Mouse (Mus musculus) kidney, embryonic 14.5 days (tissue): ENCODE results near the gene Dnaja1. TPM values are rescaled to one million over a fixed set of nuclear protein-coding genes. Genes with fewer than 3 reads are reported as not detected.
A peak's percentile ranks its signal among the peaks of the same experiment; 100 is the strongest.

Experiments
- ATAC-seq: fragments of 200-750 bp; cut with Nextera tagmentation; 2 replicates; pipeline ENCODE4 v1.8.0; 2017; ENCODE audit warnings: moderate number of reproducible peaks, mild to moderate bottlenecking, moderate TSS enrichment, moderate library complexity; ENCODE audit not compliant: low FRiP score, low TSS enrichment
- H3K27ac ChIP-seq: fragments of 300-500 bp; sonication (generic); 2 replicates; pipeline ENCODE4 v1.5.1; 2014; ENCODE audit warnings: low read depth, mild to moderate bottlenecking, low read length, moderate library complexity, mixed read lengths
- H3K27me3 ChIP-seq: fragments of 300-500 bp; sonication (generic); 2 replicates; pipeline ENCODE4 v1.6.1; 2014; ENCODE audit warnings: mild to moderate bottlenecking, low read length; ENCODE audit not compliant: control insufficient read depth, insufficient read depth
- H3K36me3 ChIP-seq: fragments of 300-500 bp; sonication (generic); 2 replicates; pipeline ENCODE4 v1.6.1; 2014; ENCODE audit warnings: low read length, mixed read lengths; ENCODE audit not compliant: control insufficient read depth, insufficient read depth
- H3K4me1 ChIP-seq: fragments of 300-500 bp; sonication (generic); 2 replicates; pipeline ENCODE4 v1.6.1; 2014; ENCODE audit warnings: low read length, mixed read lengths; ENCODE audit not compliant: control insufficient read depth, insufficient read depth
- H3K4me2 ChIP-seq: fragments of 300-500 bp; sonication (generic); replicated peaks from 2 replicates; pipeline ENCODE4 v1.6.1; 2014; ENCODE audit warnings: low read depth, mild to moderate bottlenecking, low read length
- H3K4me3 ChIP-seq: fragments of 300-500 bp; sonication (generic); 2 replicates; pipeline ENCODE4 v1.5.1; 2014; ENCODE audit warnings: mild to moderate bottlenecking, low read length
- H3K9ac ChIP-seq: fragments of 300-500 bp; sonication (generic); 2 replicates; pipeline ENCODE4 v1.6.1; 2014; ENCODE audit warnings: low read depth, mild to moderate bottlenecking, low read length, moderate library complexity
- H3K9me3 ChIP-seq: fragments of 300-500 bp; sonication (generic); 2 replicates; pipeline ENCODE4 v1.6.1; 2016; ENCODE audit warnings: low read length; ENCODE audit not compliant: control insufficient read depth
- WGBS: fragments of 180-500 bp; shearing (Covaris S2); extraction: QIAGEN DNeasy Blood & Tissue Kit; methylation state at CpG from one replicate; pipeline ENCODE4 v1.1.7; 2014; 5-methylcytosine and 5-hydroxymethylcytosine counted together
- polyA plus RNA-seq: library from polyadenylated mRNA; unstranded; fragments of >200 nt; fragmentation: Nextera tagmentation; extraction: Ambion mirVana; gene quantifications from 2 replicates; pipeline ENCODE4 v1.2.1, GENCODE M21; 2014

Dnaja1 gene
- polyA plus RNA-seq, 1 experiment from 2014 or later, result 497 TPM

GRCm38 (mm10) chr4:40697059-40697458 is 24.9 kb upstream of the Dnaja1 start:
- no peak for ATAC-seq

DNA sequence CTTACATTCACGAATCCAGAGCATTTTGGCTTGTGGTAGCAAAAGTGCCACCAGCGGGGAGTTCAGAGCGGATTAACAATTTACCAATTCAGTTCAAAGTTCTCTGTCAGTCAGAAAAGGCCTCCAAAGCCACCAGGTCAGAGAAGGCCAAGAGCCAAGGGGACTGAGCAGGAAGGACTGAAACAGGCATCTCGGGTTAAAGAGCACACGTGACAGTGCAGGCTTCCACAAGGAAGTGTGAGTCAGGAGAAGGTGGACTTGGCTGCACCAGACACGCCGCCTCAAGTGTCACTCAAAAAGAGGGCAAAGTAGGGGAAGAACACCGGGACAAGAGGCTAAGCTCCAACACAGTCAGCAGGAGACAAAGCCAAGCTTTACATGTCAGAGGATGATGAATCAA is 21.7 kb upstream of the Dnaja1 start:
- no peaks in the 10 kb centered on the region for H3K9me3 ChIP-seq
- H3K27ac ChIP-seq, result peak overlapping the region; percentile 14; the same call in 1 of the 2 replicates
- H3K4me2 ChIP-seq, result no peak overlapping the region
- H3K27me3 ChIP-seq, result no peaks in the 10 kb centered on the region
- WGBS, result 77% methylated on average over 8 of the region's 8 CpGs
- peaks cover 8% of the 10 kb centered on the region; the same call in 1 of the 2 replicates for H3K4me1 ChIP-seq
- H3K36me3 ChIP-seq, result peaks cover 9% of the 10 kb centered on the region
- H3K9ac ChIP-seq, result no peak overlapping the region
- no peak overlapping the region for H3K4me3 ChIP-seq
- no peak for ATAC-seq

More at GRCm38 (mm10) chr4:40697059-40697458, 24.9 kb upstream of the Dnaja1 start:
- Histone ChIP-seq H3K27me3 (no peaks in the 10 kb centered on the region), H3K4me3 (no peak overlapping the region), H3K9ac (no peak overlapping the region), H3K9me3 (no peaks in the 10 kb centered on the region), H3K27ac (no peak overlapping the region), H3K36me3 (peaks cover 38% of the 10 kb centered on the region), H3K4me2 (no peak overlapping the region), H3K4me1 (peaks cover under 1% of the 10 kb centered on the region; the same call in 1 of the 2 replicates)
- WGBS, result 87% methylated on average over 7 of the region's 7 CpGs

GRCm38 (mm10) chr4:40701796-40702195 is 20.2 kb upstream of the Dnaja1 start:
- peak overlapping the region; percentile 98 for H3K27ac ChIP-seq
- H3K4me3 ChIP-seq, result peak overlapping the region; percentile 66
- H3K9ac ChIP-seq, result no peak overlapping the region
- H3K9me3 ChIP-seq, result no peaks in the 10 kb centered on the region
- ATAC-seq, result no peak
- H3K4me1 ChIP-seq, result peaks cover 8% of the 10 kb centered on the region; the same call in 1 of the 2 replicates
- no peaks in the 10 kb centered on the region for H3K27me3 ChIP-seq
- WGBS, result 84% methylated on average over 3 of the region's 3 CpGs
- H3K4me2 ChIP-seq, result peak overlapping the region; percentile 73
- H3K36me3 ChIP-seq, result no peaks in the 10 kb centered on the region

- WGBS, result under 1% methylated on average over 42 of the region's 42 CpGs
- H3K4me1 ChIP-seq, result peaks cover 8% of the 10 kb centered on the region; the same call in 1 of the 2 replicates
- H3K9ac ChIP-seq, result peak within 1 kb of the TSS; percentile 68
- ATAC-seq, result peak; percentile 93
- H3K9me3 ChIP-seq, result no peaks in the 10 kb centered on the region
- no peaks in the 10 kb centered on the region for H3K27me3 ChIP-seq
- no peaks in the 10 kb centered on the region for H3K36me3 ChIP-seq
- peak within 1 kb of the TSS; percentile 98 for H3K27ac ChIP-seq
- H3K4me2 ChIP-seq, result peak within 1 kb of the TSS; percentile 73
- H3K4me3 ChIP-seq, result peak within 1 kb of the TSS; percentile 66
Observed at GRCm38 (mm10) chr4:40702797-40703709, 18.9 kb upstream of the Dnaja1 start, which contains the start of gene Aptx. Gene Aptx (minus strand): TSS chr4:40703194.

DNA sequence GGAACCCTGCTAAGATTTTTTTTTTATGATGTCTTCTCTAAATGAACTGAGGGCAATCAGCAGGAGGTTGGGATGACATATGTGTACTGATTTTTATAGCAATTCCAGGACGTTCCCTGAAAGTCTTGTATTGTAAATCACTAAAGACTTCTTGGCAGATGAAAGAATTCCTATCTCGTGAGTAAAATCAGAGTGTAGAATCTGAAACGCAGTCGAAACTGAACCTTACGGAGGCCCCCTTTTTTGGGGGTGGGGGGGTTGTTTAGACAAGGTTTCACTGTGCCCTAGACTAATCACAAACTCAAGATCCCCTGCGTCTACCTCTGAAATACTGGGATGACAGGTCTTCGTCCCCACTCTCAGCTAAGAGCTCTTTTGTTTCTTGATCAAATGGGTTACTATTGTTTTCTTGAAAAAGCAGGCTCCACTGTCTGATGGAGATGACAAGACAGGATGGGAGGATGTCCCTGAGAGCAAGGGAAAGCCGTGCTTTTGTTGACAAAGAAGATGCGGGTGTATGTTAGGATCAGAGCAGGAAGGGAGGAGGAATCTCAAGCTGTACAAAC is 18.2 kb upstream of the Dnaja1 start:
- Histone ChIP-seq H3K4me1 (peaks cover 8% of the 10 kb centered on the region; the same call in 1 of the 2 replicates), H3K4me3 (peak overlapping the region; percentile 66), H3K9me3 (no peaks in the 10 kb centered on the region), H3K27me3 (no peaks in the 10 kb centered on the region), H3K36me3 (no peaks in the 10 kb centered on the region), H3K4me2 (peak overlapping the region; percentile 58), H3K27ac (peak overlapping the region; percentile 98), H3K9ac (peak overlapping the region; percentile 68; the same call in 1 of the 2 replicates)
- WGBS, result 22% methylated on average over 9 of the region's 9 CpGs
- ATAC-seq, result no peak

GRCm38 (mm10) chr4:40717141-40717540 is 4.8 kb upstream of the Dnaja1 start:
- no peaks in the 10 kb centered on the region for H3K9me3 ChIP-seq
- peaks cover 13% of the 10 kb centered on the region; the same call in 1 of the 2 replicates for H3K4me1 ChIP-seq
- no peak overlapping the region for H3K4me2 ChIP-seq
- ATAC-seq, result no peak
- no peak overlapping the region for H3K9ac ChIP-seq
- WGBS, result 93% methylated on average over 3 of the region's 3 CpGs
- H3K27me3 ChIP-seq, result no peaks in the 10 kb centered on the region
- H3K36me3 ChIP-seq, result no peaks in the 10 kb centered on the region
- H3K4me3 ChIP-seq, result no peak overlapping the region
- H3K27ac ChIP-seq, result no peak overlapping the region

DNA sequence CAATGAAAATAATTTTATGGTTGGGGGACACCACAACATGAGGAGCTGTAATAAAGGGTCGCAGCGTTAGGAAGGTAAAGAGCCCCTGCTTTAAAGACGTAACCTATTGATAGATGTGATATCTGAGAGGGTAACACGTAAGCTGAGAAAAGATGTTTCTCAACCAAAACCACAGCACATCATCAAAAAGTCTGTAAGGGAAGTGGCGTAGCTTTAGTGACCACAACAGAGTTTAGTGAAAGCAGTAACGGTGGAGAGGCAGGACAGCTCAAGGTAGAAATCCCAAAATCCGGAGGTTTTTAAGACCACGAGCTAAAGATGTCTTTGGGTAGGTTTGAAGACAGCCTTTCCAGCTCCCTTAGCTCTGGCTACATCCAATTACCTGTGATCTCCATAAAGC is 1.0 kb upstream of the Dnaja1 start:
- H3K27me3 ChIP-seq, result no peaks in the 10 kb centered on the region
- peaks cover 21% of the 10 kb centered on the region for H3K36me3 ChIP-seq
- H3K4me1 ChIP-seq, result peaks cover 26% of the 10 kb centered on the region; the same call in 1 of the 2 replicates
- no peak overlapping the region for H3K9ac ChIP-seq
- H3K4me3 ChIP-seq, result no peak overlapping the region
- 94% methylated on average over 8 of the region's 8 CpGs for WGBS
- no peaks in the 10 kb centered on the region for H3K9me3 ChIP-seq
- H3K27ac ChIP-seq, result peak overlapping the region; percentile 99
- no peak for ATAC-seq
- H3K4me2 ChIP-seq, result peak overlapping the region; percentile 62; the same call in 1 of the 2 replicates

DNA sequence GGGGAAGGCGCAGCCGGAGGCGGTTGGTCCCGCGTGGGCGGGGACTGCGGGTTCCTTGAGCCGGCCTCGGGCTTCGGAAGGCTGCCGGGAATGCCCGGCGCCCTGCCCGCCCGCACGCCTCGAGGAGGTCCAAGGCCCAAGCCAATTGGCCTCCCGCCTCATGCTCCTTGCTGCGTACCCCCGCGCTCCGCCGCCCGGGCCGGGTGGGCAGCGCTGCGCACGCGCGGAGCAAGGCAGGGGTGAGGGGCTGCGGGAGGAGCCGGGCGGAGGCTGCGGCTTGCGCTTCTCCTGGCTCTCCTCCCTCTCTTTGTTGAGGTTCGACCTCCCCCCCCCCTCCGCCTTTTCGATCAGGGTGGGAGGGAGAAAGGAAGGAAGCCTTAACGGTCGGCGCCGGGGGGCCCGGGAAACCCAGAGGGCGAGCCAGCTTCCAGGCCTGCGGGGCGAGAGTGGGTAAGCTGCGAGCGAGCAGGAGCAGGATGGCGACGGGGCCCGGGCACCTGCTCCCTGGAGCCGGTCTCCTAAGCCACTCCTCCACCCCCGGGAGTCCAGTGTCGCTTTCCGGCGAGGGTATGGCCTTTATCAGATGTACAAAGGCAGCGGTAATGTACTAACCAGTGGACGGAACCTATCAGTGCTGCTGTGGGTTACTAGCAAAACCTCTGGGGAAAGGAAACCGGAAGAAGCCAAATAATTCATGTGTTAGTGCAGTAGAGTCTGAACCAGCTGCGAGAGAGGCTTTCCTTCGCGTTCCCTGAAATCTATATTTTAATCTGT is 924 bp downstream of the Dnaja1 start:
- Histone ChIP-seq H3K4me1 (peaks cover 26% of the 10 kb centered on the region; the same call in 1 of the 2 replicates), H3K4me2 (peak overlapping the region; percentile 62), H3K9ac (peak overlapping the region; percentile 99), H3K9me3 (no peaks in the 10 kb centered on the region), H3K36me3 (peaks cover 41% of the 10 kb centered on the region), H3K27ac (peak overlapping the region; percentile 99), H3K4me3 (peak overlapping the region; percentile 94), H3K27me3 (no peaks in the 10 kb centered on the region)
- peak; percentile 89 for ATAC-seq
- WGBS, result under 1% methylated on average over 55 of the region's 62 CpGs
